Mouse (Mus musculus): ENCODE data around the gene Gfod1. TPM values are rescaled to one million over a fixed set of nuclear protein-coding genes. Genes with fewer than 3 reads are reported as not detected.

Gfod1 gene
- polyA plus RNA-seq, 1 experiment = 9.8 TPM

GRCm38 (mm10) chr13:43262114-43262739 lies 41.7 kb downstream of the Gfod1 start:
- DNase-seq (ENCODE audit: low read depth) = no peak
- TF ChIP-seq POLR2A (IDR thresholded peaks at IDR 0.05; ENCODE audit: borderline replicate concordance, extremely low read depth, insufficient read depth, insufficient read length, poor library complexity, severe bottlenecking) = no peak
- TF ChIP-seq CTCF (IDR thresholded peaks at IDR 0.05; ENCODE audit: borderline replicate concordance, extremely low read depth, insufficient read depth, insufficient read length) = no peak

- DNase-seq (ENCODE audit: low read depth) = no peak
- TF ChIP-seq CTCF (IDR thresholded peaks at IDR 0.05; ENCODE audit: borderline replicate concordance, extremely low read depth, insufficient read depth, insufficient read length) = no peak
- no peak for TF ChIP-seq POLR2A (IDR thresholded peaks at IDR 0.05; ENCODE audit: borderline replicate concordance, extremely low read depth, insufficient read depth, insufficient read length, poor library complexity, severe bottlenecking)
Measured at GRCm38 (mm10) chr13:43261287-43261686, 42.7 kb downstream of the Gfod1 start.

GRCm38 (mm10) chr13:43260731-43261130 lies 43.2 kb downstream of the Gfod1 start:
- no peak for DNase-seq (ENCODE audit: low read depth)

GRCm38 (mm10) chr13:43256447-43256846 lies 47.5 kb downstream of the Gfod1 start:
- DNase-seq (ENCODE audit: low read depth) = no peak
- TF ChIP-seq CTCF (IDR thresholded peaks at IDR 0.05; ENCODE audit: borderline replicate concordance, extremely low read depth, insufficient read depth, insufficient read length) (no peak), POLR2A (IDR thresholded peaks at IDR 0.05; ENCODE audit: borderline replicate concordance, extremely low read depth, insufficient read depth, insufficient read length, poor library complexity, severe bottlenecking) (no peak)

More at GRCm38 (mm10) chr13:43260731-43261130, 43.2 kb downstream of the Gfod1 start:
- TF ChIP-seq POLR2A (IDR thresholded peaks at IDR 0.05; ENCODE audit: borderline replicate concordance, extremely low read depth, insufficient read depth, insufficient read length, poor library complexity, severe bottlenecking) (no peak), CTCF (IDR thresholded peaks at IDR 0.05; ENCODE audit: borderline replicate concordance, extremely low read depth, insufficient read depth, insufficient read length) (no peak)

GRCm38 (mm10) chr13:43253526-43253925 lies 50.4 kb downstream of the Gfod1 start:
- TF ChIP-seq POLR2A (IDR thresholded peaks at IDR 0.05; ENCODE audit: borderline replicate concordance, extremely low read depth, insufficient read depth, insufficient read length, poor library complexity, severe bottlenecking) (no peak), CTCF (IDR thresholded peaks at IDR 0.05; ENCODE audit: borderline replicate concordance, extremely low read depth, insufficient read depth, insufficient read length) (no peak)
- DNase-seq (ENCODE audit: low read depth) = no peak

GRCm38 (mm10) chr13:43252105-43252790 lies 51.7 kb downstream of the Gfod1 start:
- no peak for DNase-seq (ENCODE audit: low read depth)
- TF ChIP-seq CTCF (IDR thresholded peaks at IDR 0.05; ENCODE audit: borderline replicate concordance, extremely low read depth, insufficient read depth, insufficient read length) (no peak), POLR2A (IDR thresholded peaks at IDR 0.05; ENCODE audit: borderline replicate concordance, extremely low read depth, insufficient read depth, insufficient read length, poor library complexity, severe bottlenecking) (no peak)

- peak; percentile 56 for DNase-seq (ENCODE audit: low read depth)
- TF ChIP-seq CTCF (IDR thresholded peaks at IDR 0.05; ENCODE audit: borderline replicate concordance, extremely low read depth, insufficient read depth, insufficient read length) (no peak), POLR2A (IDR thresholded peaks at IDR 0.05; ENCODE audit: borderline replicate concordance, extremely low read depth, insufficient read depth, insufficient read length, poor library complexity, severe bottlenecking) (no peak)
Measured at GRCm38 (mm10) chr13:43251391-43251790, 52.6 kb downstream of the Gfod1 start.

- no peak for TF ChIP-seq CTCF (IDR thresholded peaks at IDR 0.05; ENCODE audit: borderline replicate concordance, extremely low read depth, insufficient read depth, insufficient read length)
- no peak for TF ChIP-seq POLR2A (IDR thresholded peaks at IDR 0.05; ENCODE audit: borderline replicate concordance, extremely low read depth, insufficient read depth, insufficient read length, poor library complexity, severe bottlenecking)
- DNase-seq (ENCODE audit: low read depth) = no peak
Measured at GRCm38 (mm10) chr13:43250653-43251052, 53.3 kb downstream of the Gfod1 start.

- TF ChIP-seq POLR2A (IDR thresholded peaks at IDR 0.05; ENCODE audit: borderline replicate concordance, extremely low read depth, insufficient read depth, insufficient read length, poor library complexity, severe bottlenecking) (no peak), CTCF (IDR thresholded peaks at IDR 0.05; ENCODE audit: borderline replicate concordance, extremely low read depth, insufficient read depth, insufficient read length) (no peak)
- no peak for DNase-seq (ENCODE audit: low read depth)
Measured at GRCm38 (mm10) chr13:43250106-43250505, 53.9 kb downstream of the Gfod1 start.

GRCm38 (mm10) chr13:43248381-43248780 lies 55.6 kb downstream of the Gfod1 start:
- no peak for DNase-seq (ENCODE audit: low read depth)
- TF ChIP-seq CTCF (IDR thresholded peaks at IDR 0.05; ENCODE audit: borderline replicate concordance, extremely low read depth, insufficient read depth, insufficient read length) (no peak), POLR2A (IDR thresholded peaks at IDR 0.05; ENCODE audit: borderline replicate concordance, extremely low read depth, insufficient read depth, insufficient read length, poor library complexity, severe bottlenecking) (no peak)

- no peak for TF ChIP-seq POLR2A (IDR thresholded peaks at IDR 0.05; ENCODE audit: borderline replicate concordance, extremely low read depth, insufficient read depth, insufficient read length, poor library complexity, severe bottlenecking)
- TF ChIP-seq CTCF (IDR thresholded peaks at IDR 0.05; ENCODE audit: borderline replicate concordance, extremely low read depth, insufficient read depth, insufficient read length) = no peak
- DNase-seq (ENCODE audit: low read depth) = no peak
Measured at GRCm38 (mm10) chr13:43246876-43247275, 57.1 kb downstream of the Gfod1 start.

- DNase-seq (ENCODE audit: low read depth) = no peak
- TF ChIP-seq CTCF (IDR thresholded peaks at IDR 0.05; ENCODE audit: borderline replicate concordance, extremely low read depth, insufficient read depth, insufficient read length) (no peak), POLR2A (IDR thresholded peaks at IDR 0.05; ENCODE audit: borderline replicate concordance, extremely low read depth, insufficient read depth, insufficient read length, poor library complexity, severe bottlenecking) (no peak)
Measured at GRCm38 (mm10) chr13:43243793-43244192, 60.2 kb downstream of the Gfod1 start.
